Mouse (Mus musculus): ENCODE results near the gene Garnl3.
A peak's percentile ranks its signal among the peaks of the same experiment; 100 is the strongest.
"Not testable (repeated sequence)": the region's sequence is repeated elsewhere in the genome, so short reads cannot be mapped to it uniquely, and the experiment has no call there.

Gene Garnl3

GRCm38 (mm10) chr2:33018026-33018425 is 113.4 kb downstream of the Garnl3 start:
- peak in 1 of 2 experiments; percentile 68 for DNase-seq

GRCm38 (mm10) chr2:33017191-33017590 is 114.3 kb downstream of the Garnl3 start:
- DNase-seq, result no peak

- no peak for DNase-seq
These were observed 116.6 kb downstream of the Garnl3 start for GRCm38 (mm10) chr2:33014877-33015276.

GRCm38 (mm10) chr2:33009055-33009454 is 122.4 kb downstream of the Garnl3 start:
- not testable (repeated sequence) for DNase-seq

- no peak for DNase-seq
These were observed 126.4 kb downstream of the Garnl3 start for GRCm38 (mm10) chr2:33005041-33005440.

- no peak for DNase-seq
These were observed 129.3 kb downstream of the Garnl3 start for GRCm38 (mm10) chr2:33002144-33002543.

- no peak for DNase-seq
These were observed 131.7 kb downstream of the Garnl3 start for GRCm38 (mm10) chr2:32999752-33000151.

GRCm38 (mm10) chr2:32997792-32998191 is 133.7 kb downstream of the Garnl3 start:
- DNase-seq, result no peak

GRCm38 (mm10) chr2:32997081-32997480 is 134.4 kb downstream of the Garnl3 start:
- DNase-seq, result no peak

GRCm38 (mm10) chr2:32992130-32992529 is 139.3 kb downstream of the Garnl3 start:
- DNase-seq, result no peak

GRCm38 (mm10) chr2:32990167-32990832 is 141.2 kb downstream of the Garnl3 start:
- DNase-seq, result no peak

- no peak for DNase-seq
These were observed 142.1 kb downstream of the Garnl3 start for GRCm38 (mm10) chr2:32989376-32989775.

- DNase-seq, result no peak
These were observed 145.6 kb downstream of the Garnl3 start for GRCm38 (mm10) chr2:32985844-32986243.

- DNase-seq, result no peak
These were observed 147.8 kb downstream of the Garnl3 start for GRCm38 (mm10) chr2:32983617-32984016.

GRCm38 (mm10) chr2:32982700-32983099 is 148.8 kb downstream of the Garnl3 start:
- no peak for DNase-seq

- DNase-seq, result peak; percentile 93 to 94
These were observed 149.7 kb downstream of the Garnl3 start, which contains the start of gene Slc2a8 for GRCm38 (mm10) chr2:32981725-32982271. Slc2a8 (minus strand) TSS chr2:32982083.

GRCm38 (mm10) chr2:32981281-32981680 is 150.2 kb downstream of the Garnl3 start:
- DNase-seq, result no peak

GRCm38 (mm10) chr2:32979675-32980074 is 151.8 kb downstream of the Garnl3 start:
- no peak for DNase-seq

- no peak for DNase-seq
These were observed 152.8 kb downstream of the Garnl3 start for GRCm38 (mm10) chr2:32978675-32979074.

GRCm38 (mm10) chr2:32977114-32977513 is 154.3 kb downstream of the Garnl3 start:
- DNase-seq, result no peak

- no peak for DNase-seq
These were observed 157.2 kb downstream of the Garnl3 start for GRCm38 (mm10) chr2:32974216-32974615.

- DNase-seq, result no peak
These were observed 160.2 kb downstream of the Garnl3 start for GRCm38 (mm10) chr2:32971235-32971634.

GRCm38 (mm10) chr2:32969326-32969725 is 162.1 kb downstream of the Garnl3 start:
- DNase-seq, result no peak

GRCm38 (mm10) chr2:32968024-32968614 is 163.3 kb downstream of the Garnl3 start:
- no peak for DNase-seq
